Mouse (Mus musculus): ENCODE results near the gene Robo4. TPM values are rescaled to one million over a fixed set of nuclear protein-coding genes. Genes with fewer than 3 reads are reported as not detected.

The Robo4 gene
- polyA plus RNA-seq, 1 experiment: 6.6 TPM

DNA sequence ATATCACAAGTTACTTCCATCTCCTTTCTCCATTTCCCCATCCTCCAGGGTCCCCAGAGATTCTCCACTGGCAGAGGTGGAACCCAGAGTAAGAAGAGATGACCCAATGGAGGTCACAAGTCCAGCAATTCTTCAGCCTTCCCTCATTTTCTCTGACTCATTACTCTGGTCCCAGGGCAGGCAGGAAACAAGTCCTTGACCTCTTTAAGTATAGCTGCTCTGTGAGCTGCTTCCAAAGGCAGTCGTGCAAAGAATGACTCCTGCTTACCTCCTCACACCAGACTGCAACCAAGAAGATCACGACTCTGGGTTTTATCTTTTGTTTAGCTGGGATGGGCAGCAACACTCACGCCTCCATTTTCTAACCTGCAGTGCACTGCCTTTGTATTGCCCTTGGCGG is 33.9 kb downstream of the Robo4 start:
- 38% methylated on average over 4 of the region's 4 CpGs for WGBS
- H3K4me3 ChIP-seq (ENCODE audit: control insufficient read depth, insufficient read depth, low read length): no peak overlapping the region
- H3K36me3 ChIP-seq (ENCODE audit: control insufficient read depth, insufficient read depth, low read length): no peaks in the 10 kb centered on the region
- TF ChIP-seq CTCF (IDR thresholded peaks at IDR 0.05; ENCODE audit: borderline replicate concordance, control insufficient read depth, extremely low read depth, insufficient read depth, low read length, poor library complexity) (no peak), POLR2A (IDR thresholded peaks at IDR 0.05; ENCODE audit: control insufficient read depth, extremely low read depth, insufficient read depth, low read length, poor library complexity) (no peak)
- peaks cover 3% of the 10 kb centered on the region; the same call in 1 of the 2 replicates for H3K27me3 ChIP-seq (ENCODE audit: control insufficient read depth, insufficient read depth, low read length)
- no peaks in the 10 kb centered on the region for H3K4me1 ChIP-seq (replicated peaks; ENCODE audit: control insufficient read depth, insufficient read depth, low read length)
- DNase-seq: no peak
- H3K27ac ChIP-seq (ENCODE audit: control insufficient read depth, insufficient read depth, low read length): no peak overlapping the region

GRCm38 (mm10) chr9:37437772-37438735 is 36.4 kb downstream of the Robo4 start:
- DNase-seq: no peak
- no peak overlapping the region for H3K27ac ChIP-seq (ENCODE audit: control insufficient read depth, insufficient read depth, low read length)

GRCm38 (mm10) chr9:37452401-37452800 is 50.7 kb downstream of the Robo4 start:
- H3K4me1 ChIP-seq (replicated peaks; ENCODE audit: control insufficient read depth, insufficient read depth, low read length): no peaks in the 10 kb centered on the region
- TF ChIP-seq POLR2A (IDR thresholded peaks at IDR 0.05; ENCODE audit: control insufficient read depth, extremely low read depth, insufficient read depth, low read length, poor library complexity): no peak
- no peak for TF ChIP-seq CTCF (IDR thresholded peaks at IDR 0.05; ENCODE audit: borderline replicate concordance, control insufficient read depth, extremely low read depth, insufficient read depth, low read length, poor library complexity)
- no peak overlapping the region for H3K4me3 ChIP-seq (ENCODE audit: control insufficient read depth, insufficient read depth, low read length)
- H3K27me3 ChIP-seq (ENCODE audit: control insufficient read depth, insufficient read depth, low read length): peaks cover 20% of the 10 kb centered on the region
- no peak for DNase-seq
- 8% methylated on average over 5 of the region's 5 CpGs for WGBS
- H3K27ac ChIP-seq (ENCODE audit: control insufficient read depth, insufficient read depth, low read length): no peak overlapping the region
- no peaks in the 10 kb centered on the region for H3K36me3 ChIP-seq (ENCODE audit: control insufficient read depth, insufficient read depth, low read length)

More at GRCm38 (mm10) chr9:37437772-37438735, 36.4 kb downstream of the Robo4 start:
- TF ChIP-seq POLR2A (IDR thresholded peaks at IDR 0.05; ENCODE audit: control insufficient read depth, extremely low read depth, insufficient read depth, low read length, poor library complexity): no peak
- no peak for TF ChIP-seq CTCF (IDR thresholded peaks at IDR 0.05; ENCODE audit: borderline replicate concordance, control insufficient read depth, extremely low read depth, insufficient read depth, low read length, poor library complexity)
- WGBS: 80% methylated on average over 3 of the region's 3 CpGs
- H3K36me3 ChIP-seq (ENCODE audit: control insufficient read depth, insufficient read depth, low read length): no peaks in the 10 kb centered on the region
- H3K27me3 ChIP-seq (ENCODE audit: control insufficient read depth, insufficient read depth, low read length): peaks cover 3% of the 10 kb centered on the region; the same call in 1 of the 2 replicates
- H3K4me1 ChIP-seq (replicated peaks; ENCODE audit: control insufficient read depth, insufficient read depth, low read length): no peaks in the 10 kb centered on the region
- H3K4me3 ChIP-seq (ENCODE audit: control insufficient read depth, insufficient read depth, low read length): no peak overlapping the region

GRCm38 (mm10) chr9:37453328-37453727 is 51.6 kb downstream of the Robo4 start:
- TF ChIP-seq POLR2A (IDR thresholded peaks at IDR 0.05; ENCODE audit: control insufficient read depth, extremely low read depth, insufficient read depth, low read length, poor library complexity) (no peak), CTCF (IDR thresholded peaks at IDR 0.05; ENCODE audit: borderline replicate concordance, control insufficient read depth, extremely low read depth, insufficient read depth, low read length, poor library complexity) (no peak)
- 75% methylated on average over 4 of the region's 4 CpGs for WGBS

DNA sequence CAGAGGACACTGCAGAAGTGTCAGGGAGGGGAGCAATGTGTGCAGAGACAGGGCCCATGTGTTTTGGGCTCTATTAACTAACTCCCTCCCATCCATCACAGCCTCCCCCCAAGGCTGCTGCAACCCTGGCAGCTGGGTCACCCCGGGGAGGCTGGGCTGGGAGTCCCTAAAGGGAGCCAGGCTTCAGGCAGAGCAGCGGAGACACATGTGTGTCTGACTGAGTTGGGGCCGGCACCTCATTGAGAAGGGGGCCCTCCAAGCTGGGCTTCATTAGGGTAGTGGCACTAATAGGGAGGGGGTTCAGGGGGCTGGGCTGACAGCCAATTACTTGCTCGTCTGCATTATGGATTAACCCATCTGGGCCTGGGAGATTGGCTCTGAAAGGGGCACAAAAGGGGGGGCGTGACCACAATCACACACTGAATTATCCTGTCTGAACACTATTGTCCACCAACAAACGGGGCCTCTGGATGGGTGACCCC is 52.4 kb downstream of the Robo4 start:
- no peak for TF ChIP-seq POLR2A (IDR thresholded peaks at IDR 0.05; ENCODE audit: control insufficient read depth, extremely low read depth, insufficient read depth, low read length, poor library complexity)
- no peak for TF ChIP-seq CTCF (IDR thresholded peaks at IDR 0.05; ENCODE audit: borderline replicate concordance, control insufficient read depth, extremely low read depth, insufficient read depth, low read length, poor library complexity)
- H3K4me3 ChIP-seq (ENCODE audit: control insufficient read depth, insufficient read depth, low read length): no peak overlapping the region
- H3K27ac ChIP-seq (ENCODE audit: control insufficient read depth, insufficient read depth, low read length): no peak overlapping the region
- no peak for DNase-seq
- no peaks in the 10 kb centered on the region for H3K36me3 ChIP-seq (ENCODE audit: control insufficient read depth, insufficient read depth, low read length)
- peaks cover 20% of the 10 kb centered on the region for H3K27me3 ChIP-seq (ENCODE audit: control insufficient read depth, insufficient read depth, low read length)
- H3K4me1 ChIP-seq (replicated peaks; ENCODE audit: control insufficient read depth, insufficient read depth, low read length): no peaks in the 10 kb centered on the region
- WGBS: 60% methylated on average over 6 of the region's 6 CpGs

More at GRCm38 (mm10) chr9:37453328-37453727, 51.6 kb downstream of the Robo4 start:
- no peak for DNase-seq
- no peak overlapping the region for H3K27ac ChIP-seq (ENCODE audit: control insufficient read depth, insufficient read depth, low read length)
- no peaks in the 10 kb centered on the region for H3K4me1 ChIP-seq (replicated peaks; ENCODE audit: control insufficient read depth, insufficient read depth, low read length)
- H3K36me3 ChIP-seq (ENCODE audit: control insufficient read depth, insufficient read depth, low read length): no peaks in the 10 kb centered on the region
- peaks cover 20% of the 10 kb centered on the region for H3K27me3 ChIP-seq (ENCODE audit: control insufficient read depth, insufficient read depth, low read length)
- no peak overlapping the region for H3K4me3 ChIP-seq (ENCODE audit: control insufficient read depth, insufficient read depth, low read length)

DNA sequence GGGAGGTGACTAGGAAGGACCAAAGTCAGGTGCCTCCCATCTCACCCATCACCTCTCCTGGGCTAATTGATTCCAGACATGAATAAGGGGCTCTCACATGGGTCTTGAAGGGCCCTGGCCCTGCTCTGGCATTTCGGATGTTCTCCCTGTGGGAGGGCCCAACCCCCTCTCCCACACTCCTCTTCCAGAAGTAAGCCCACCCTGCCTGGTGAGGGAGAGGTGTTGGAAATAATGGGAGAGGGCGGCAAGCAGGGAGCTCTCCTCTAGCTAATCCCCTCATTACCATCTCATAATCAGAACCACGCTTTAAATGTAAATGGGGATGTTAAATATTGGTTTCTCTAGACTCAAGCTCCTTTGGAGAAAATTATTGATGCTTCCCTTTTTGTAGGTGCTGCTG is 53.3 kb downstream of the Robo4 start:
- Histone ChIP-seq H3K4me1 (replicated peaks; ENCODE audit: control insufficient read depth, insufficient read depth, low read length) (no peaks in the 10 kb centered on the region), H3K27me3 (ENCODE audit: control insufficient read depth, insufficient read depth, low read length) (peaks cover 26% of the 10 kb centered on the region), H3K36me3 (ENCODE audit: control insufficient read depth, insufficient read depth, low read length) (no peaks in the 10 kb centered on the region), H3K27ac (ENCODE audit: control insufficient read depth, insufficient read depth, low read length) (no peak overlapping the region), H3K4me3 (ENCODE audit: control insufficient read depth, insufficient read depth, low read length) (no peak overlapping the region)
- TF ChIP-seq POLR2A (IDR thresholded peaks at IDR 0.05; ENCODE audit: control insufficient read depth, extremely low read depth, insufficient read depth, low read length, poor library complexity) (no peak), CTCF (IDR thresholded peaks at IDR 0.05; ENCODE audit: borderline replicate concordance, control insufficient read depth, extremely low read depth, insufficient read depth, low read length, poor library complexity) (no peak)
- 40% methylated on average over 3 of the region's 3 CpGs for WGBS
- DNase-seq: no peak

Data from thymus, adult 2 months (tissue).